Mouse (Mus musculus) myocyte (in vitro differentiated cells): ENCODE results near the gene D1Pas1.

Experiments used
- CEBPB ChIP-seq: IDR thresholded peaks from 2 replicates; pipeline ENCODE4 v1.6.1; 2011; ENCODE audit warnings: mild to moderate bottlenecking, moderate library complexity; ENCODE audit not compliant: poor library complexity, insufficient read depth, severe bottlenecking
- E2F4 ChIP-seq: IDR thresholded peaks from one replicate; pipeline ENCODE4 v1.6.1; 2011; ENCODE audit warnings: mild to moderate bottlenecking, control low read depth, moderate library complexity; ENCODE audit not compliant: insufficient read depth
- MAX ChIP-seq: IDR thresholded peaks from one replicate; pipeline ENCODE4 v1.6.1; 2011; ENCODE audit warnings: low read depth, mild to moderate bottlenecking, control low read depth
- MYOD1 ChIP-seq, 3 experiments: IDR thresholded peaks; one replicate each; pipeline ENCODE4 v1.6.1; 2011; ENCODE audit warnings: control low read depth in 2 of 3, low read depth in 2 of 3, mild to moderate bottlenecking in 2 of 3, moderate library complexity in 1 of 3; ENCODE audit not compliant: insufficient read length in 2 of 3, control insufficient read depth in 1 of 3
- MYOG ChIP-seq, 3 experiments: IDR thresholded peaks; one replicate each; pipeline ENCODE4 v1.6.1; 2011; ENCODE audit warnings: control low read depth in 2 of 3, low read depth in 2 of 3, mild to moderate bottlenecking in 2 of 3; ENCODE audit not compliant: insufficient read length in 2 of 3, control insufficient read depth in 1 of 3, insufficient read depth in 1 of 3
- POLR2A ChIP-seq: IDR thresholded peaks from one replicate; pipeline ENCODE4 v1.6.1; 2011; ENCODE audit warnings: low read depth, mild to moderate bottlenecking, control low read depth, moderate library complexity; ENCODE audit not compliant: insufficient read length
- POLR2AphosphoS2 ChIP-seq: IDR thresholded peaks from one replicate; pipeline ENCODE4 v1.6.1; 2011; ENCODE audit warnings: low read depth, control low read depth; ENCODE audit not compliant: insufficient read length
- REST ChIP-seq: IDR thresholded peaks from one replicate; pipeline ENCODE4 v1.6.1; 2011; ENCODE audit warnings: mild to moderate bottlenecking, control low read depth, moderate library complexity; ENCODE audit not compliant: insufficient read depth, insufficient read length
- SRF ChIP-seq: IDR thresholded peaks from one replicate; pipeline ENCODE4 v1.6.1; 2011; ENCODE audit warnings: low read depth; ENCODE audit not compliant: control insufficient read depth, insufficient read length
- TCF12 ChIP-seq: IDR thresholded peaks from one replicate; pipeline ENCODE4 v1.6.1; 2011; ENCODE audit warnings: mild to moderate bottlenecking, control low read depth; ENCODE audit not compliant: poor library complexity, insufficient read depth, severe bottlenecking
- TCF3 ChIP-seq: IDR thresholded peaks from one replicate; pipeline ENCODE4 v1.6.1; 2011; ENCODE audit warnings: low read depth, control low read depth; ENCODE audit not compliant: insufficient read length
- USF1 ChIP-seq: IDR thresholded peaks from one replicate; pipeline ENCODE4 v1.6.1; 2011; ENCODE audit warnings: low read depth, mild to moderate bottlenecking, control low read depth, moderate library complexity

GRCm38 (mm10) chr1:187008236-187008635 is 41.0 kb downstream of the D1Pas1 start:
- TF ChIP-seq POLR2A, result no peak
- TF ChIP-seq MYOD1 (IDR thresholded peaks at IDR 0.05; ENCODE audit: control insufficient read depth in 1 of 3, insufficient read length in 2 of 3, low read depth in 2 of 3), result no peak
- no peak for TF ChIP-seq TCF12
- TF ChIP-seq MAX, result no peak
- TF ChIP-seq MYOG (IDR thresholded peaks at IDR 0.05; ENCODE audit: control insufficient read depth in 1 of 3, insufficient read depth in 1 of 3, insufficient read length in 2 of 3, low read depth in 2 of 3), result no peak
- no peak for TF ChIP-seq USF1
- TF ChIP-seq TCF3, result no peak
- no peak for TF ChIP-seq REST
- TF ChIP-seq E2F4, result no peak
- no peak for TF ChIP-seq POLR2AphosphoS2
- no peak for TF ChIP-seq CEBPB
- no peak for TF ChIP-seq SRF
